Mouse (Mus musculus) midbrain, embryonic 14.5 days (tissue): ENCODE measurements at regions not wholly inside any gene's neighbourhood (a gene's known extent, or its start where the extent isn't known, plus 50 kb on each side); places are given as distances from the start of the nearest gene placed in this dataset.

ENCODE experiments used
- ATAC-seq: fragments of 200-750 bp; cut with Nextera tagmentation; 2 replicates; pipeline ENCODE4 v1.8.0; 2017; ENCODE audit warnings: moderate number of reproducible peaks, moderate library complexity; ENCODE audit not compliant: low FRiP score, low TSS enrichment
- DNase-seq: peaks from one replicate; pipeline ENCODE4 v3.0.0-alpha.2; 2015
- H3K27ac ChIP-seq: fragments of 300-500 bp; sonication (generic); replicated peaks from 2 replicates; pipeline ENCODE4 v1.5.1; 2014; ENCODE audit warnings: mild to moderate bottlenecking, low read depth, low read length, moderate library complexity
- H3K27me3 ChIP-seq: fragments of 300-500 bp; sonication (generic); 2 replicates; pipeline ENCODE4 v1.6.1; 2014; ENCODE audit warnings: low read length, control low read depth, mixed read lengths; ENCODE audit not compliant: control insufficient read depth, insufficient read depth
- H3K36me3 ChIP-seq: fragments of 300-500 bp; sonication (generic); 2 replicates; pipeline ENCODE4 v1.6.1; 2014; ENCODE audit warnings: low read length, control low read depth; ENCODE audit not compliant: control insufficient read depth, insufficient read depth
- H3K4me1 ChIP-seq: fragments of 300-500 bp; sonication (generic); 2 replicates; pipeline ENCODE4 v1.6.1; 2014; ENCODE audit warnings: mild to moderate bottlenecking, antibody characterized with exemption, low read length, control low read depth; ENCODE audit not compliant: control insufficient read depth, insufficient read depth
- H3K4me2 ChIP-seq: fragments of 300-500 bp; sonication (generic); 2 replicates; pipeline ENCODE4 v1.6.1; 2014; ENCODE audit warnings: mild to moderate bottlenecking, low read length, moderate library complexity
- H3K4me3 ChIP-seq: fragments of 300-500 bp; sonication (generic); replicated peaks from 2 replicates; pipeline ENCODE4 v1.5.1; 2014; ENCODE audit warnings: low read depth, low read length
- H3K9ac ChIP-seq: fragments of 300-500 bp; sonication (generic); replicated peaks from 2 replicates; pipeline ENCODE4 v1.6.1; 2014; ENCODE audit warnings: mild to moderate bottlenecking, low read length, moderate library complexity
- H3K9me3 ChIP-seq: fragments of 300-500 bp; sonication (generic); 2 replicates; pipeline ENCODE4 v1.6.1; 2016; ENCODE audit warnings: low read length, control low read depth, mixed read lengths; ENCODE audit not compliant: control insufficient read depth
- WGBS: fragments of 180-500 bp; shearing (Covaris S2); extraction: QIAGEN DNeasy Blood & Tissue Kit; methylation state at CpG from one replicate; pipeline ENCODE4 v1.1.7; 2014; 5-methylcytosine and 5-hydroxymethylcytosine counted together

GRCm38 (mm10) chr7:71960453-71961230 lies 345.8 kb downstream of the Mctp2 start:
- peaks cover 5% of the 10 kb centered on the region; the same call in 1 of the 2 replicates for H3K4me1 ChIP-seq
- H3K9me3 ChIP-seq = no peaks in the 10 kb centered on the region
- 0 out of 2 replicates have a peak overlapping the region, but pooled peaks have one; percentile 4 for H3K4me3 ChIP-seq
- H3K27me3 ChIP-seq = no peaks in the 10 kb centered on the region
- no peak overlapping the region for H3K27ac ChIP-seq
- under 1% methylated on average over 11 of the region's 11 CpGs for WGBS
- ATAC-seq (peak; percentile 40; the same call in 1 of the 2 replicates), DNase-seq (peak; percentile 72)
- H3K36me3 ChIP-seq = no peaks in the 10 kb centered on the region
- H3K4me2 ChIP-seq = peak overlapping the region; percentile 41
- H3K9ac ChIP-seq = no peak overlapping the region

GRCm38 (mm10) chr7:71946548-71946947 lies 359.9 kb downstream of the Mctp2 start:
- WGBS = 94% methylated on average over 6 of the region's 6 CpGs
- Histone ChIP-seq H3K27ac (no peak overlapping the region), H3K9me3 (no peaks in the 10 kb centered on the region), H3K9ac (no peak overlapping the region), H3K4me1 (0 out of 2 replicates have a peak, but pooled peaks cover under 1% of the 10 kb centered on the region), H3K4me2 (no peak overlapping the region), H3K27me3 (no peaks in the 10 kb centered on the region), H3K36me3 (no peaks in the 10 kb centered on the region), H3K4me3 (no peak overlapping the region)
- DNase-seq (no peak), ATAC-seq (no peak)

- Histone ChIP-seq H3K9ac (no peak overlapping the region), H3K4me3 (no peak overlapping the region), H3K27me3 (no peaks in the 10 kb centered on the region), H3K27ac (peak overlapping the region; percentile 53; the same call in 1 of the 2 replicates), H3K9me3 (no peaks in the 10 kb centered on the region), H3K36me3 (no peaks in the 10 kb centered on the region), H3K4me1 (0 out of 2 replicates have a peak, but pooled peaks cover 4% of the 10 kb centered on the region), H3K4me2 (peak overlapping the region; percentile 30)
- 26% methylated on average over 16 of the region's 16 CpGs for WGBS
- DNase-seq (peak; percentile 58), ATAC-seq (0 out of 2 replicates have a peak, but pooled peaks have one; percentile 31)
Measured at GRCm38 (mm10) chr7:71943078-71944042, 363.0 kb downstream of the Mctp2 start.

DNA sequence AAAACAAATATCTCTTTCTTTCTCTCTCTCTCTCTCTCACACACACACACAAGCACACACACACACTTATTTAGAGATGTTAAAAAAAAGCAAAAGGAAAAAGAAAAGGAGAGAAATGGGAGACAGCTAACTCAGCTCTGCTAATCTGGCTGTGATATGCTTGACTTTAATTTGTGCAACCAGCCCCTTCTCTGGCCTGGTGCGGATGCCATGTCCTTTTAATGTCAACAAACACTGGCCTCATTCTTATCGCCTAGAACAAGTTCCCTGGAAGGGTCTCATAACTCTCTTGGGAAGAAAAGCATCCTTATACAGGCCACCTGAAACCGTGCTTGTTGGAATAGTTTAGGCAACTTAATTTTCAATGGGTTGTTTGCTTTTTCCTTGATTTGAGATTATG lies 368.7 kb downstream of the Mctp2 start:
- 72% methylated on average over 3 of the region's 3 CpGs for WGBS
- H3K9me3 ChIP-seq = no peaks in the 10 kb centered on the region
- H3K36me3 ChIP-seq = no peaks in the 10 kb centered on the region
- H3K4me3 ChIP-seq = no peak overlapping the region
- H3K9ac ChIP-seq = no peak overlapping the region
- no peak overlapping the region for H3K27ac ChIP-seq
- no peaks in the 10 kb centered on the region for H3K27me3 ChIP-seq
- H3K4me1 ChIP-seq = 0 out of 2 replicates have a peak, but pooled peaks cover 4% of the 10 kb centered on the region
- ATAC-seq (no peak), DNase-seq (no peak)
- no peak overlapping the region for H3K4me2 ChIP-seq

DNA sequence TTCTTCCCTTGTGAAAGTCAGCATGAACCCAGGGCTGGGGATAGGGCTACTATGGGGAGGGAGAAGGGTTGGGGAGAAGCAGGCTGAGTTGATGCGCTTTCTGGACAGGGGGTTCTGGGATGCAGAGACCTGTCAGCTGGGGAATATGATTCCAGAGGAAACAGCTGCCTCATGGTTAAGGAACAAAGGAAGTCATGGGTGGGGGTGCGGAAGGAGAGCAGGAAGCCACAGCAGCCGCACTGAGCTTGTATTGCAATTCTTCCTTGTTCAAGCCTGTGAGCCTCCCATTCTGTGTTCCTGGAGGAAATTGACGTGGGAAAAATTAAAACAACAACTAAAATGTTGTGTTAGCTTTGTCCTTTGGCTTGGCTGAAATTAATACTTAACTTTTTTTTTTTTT lies 369.7 kb downstream of the Mctp2 start:
- Histone ChIP-seq H3K4me2 (no peak overlapping the region), H3K36me3 (no peaks in the 10 kb centered on the region), H3K4me3 (no peak overlapping the region), H3K4me1 (0 out of 2 replicates have a peak, but pooled peaks cover 4% of the 10 kb centered on the region), H3K9ac (no peak overlapping the region), H3K27me3 (no peaks in the 10 kb centered on the region), H3K27ac (no peak overlapping the region), H3K9me3 (no peaks in the 10 kb centered on the region)
- ATAC-seq (no peak), DNase-seq (no peak)
- 70% methylated on average over 4 of the region's 4 CpGs for WGBS
